Mouse (Mus musculus): ENCODE results near the gene Bola3.

Bola3 gene

GRCm38 (mm10) chr6:83347916-83348315 lies 1.0 kb upstream of the Bola3 start:
- DNase-seq (ENCODE audit: low read depth, low spot score), result no peak

GRCm38 (mm10) chr6:83349274-83349958 lies 469 bp downstream of the Bola3 start:
- peak; percentile 82 for DNase-seq (ENCODE audit: low read depth, low spot score)

- no peak for DNase-seq (ENCODE audit: low read depth, low spot score)
Observed at GRCm38 (mm10) chr6:83350172-83350571, 1.2 kb downstream of the Bola3 start.

- DNase-seq (ENCODE audit: low read depth, low spot score), result no peak
Observed at GRCm38 (mm10) chr6:83350851-83351405, 2.0 kb downstream of the Bola3 start.

GRCm38 (mm10) chr6:83351490-83352160 lies 2.7 kb downstream of the Bola3 start:
- no peak for DNase-seq (ENCODE audit: low read depth, low spot score)

- DNase-seq (ENCODE audit: low read depth, low spot score), result no peak
Observed at GRCm38 (mm10) chr6:83352666-83353410, 3.9 kb downstream of the Bola3 start.

GRCm38 (mm10) chr6:83354856-83355781 lies 6.2 kb downstream of the Bola3 start:
- no peak for DNase-seq (ENCODE audit: low read depth, low spot score)

- DNase-seq (ENCODE audit: low read depth, low spot score), result peak; percentile 72
Observed at GRCm38 (mm10) chr6:83356569-83357138, 7.7 kb downstream of the Bola3 start.

GRCm38 (mm10) chr6:83357436-83357835 lies 8.5 kb downstream of the Bola3 start:
- DNase-seq (ENCODE audit: low read depth, low spot score), result no peak

- no peak for DNase-seq (ENCODE audit: low read depth, low spot score)
Observed at GRCm38 (mm10) chr6:83361523-83362248, 12.7 kb downstream of the Bola3 start.

GRCm38 (mm10) chr6:83363075-83363474 lies 14.1 kb downstream of the Bola3 start:
- DNase-seq (ENCODE audit: low read depth, low spot score), result no peak

GRCm38 (mm10) chr6:83370316-83370965 lies 21.5 kb downstream of the Bola3 start:
- no peak for DNase-seq (ENCODE audit: low read depth, low spot score)

- no peak for DNase-seq (ENCODE audit: low read depth, low spot score)
Observed at GRCm38 (mm10) chr6:83371350-83371749, 22.4 kb downstream of the Bola3 start.

- DNase-seq (ENCODE audit: low read depth, low spot score), result no peak
Observed at GRCm38 (mm10) chr6:83373704-83374300, 24.9 kb downstream of the Bola3 start.

GRCm38 (mm10) chr6:83381510-83382491 lies 32.9 kb downstream of the Bola3 start:
- DNase-seq (ENCODE audit: low read depth, low spot score), result no peak

- DNase-seq (ENCODE audit: low read depth, low spot score), result peak; percentile 85
Observed at GRCm38 (mm10) chr6:83385569-83386090, 36.7 kb downstream of the Bola3 start.

GRCm38 (mm10) chr6:83392166-83392780 lies 43.3 kb downstream of the Bola3 start:
- DNase-seq (ENCODE audit: low read depth, low spot score), result no peak
